Mouse (Mus musculus): ENCODE data around the gene Fev. TPM values are rescaled to one million over a fixed set of nuclear protein-coding genes. Genes with fewer than 3 reads are reported as not detected.

Fev gene
- polyA plus RNA-seq, 2 experiments = 0.03 to 0.09 TPM

DNA sequence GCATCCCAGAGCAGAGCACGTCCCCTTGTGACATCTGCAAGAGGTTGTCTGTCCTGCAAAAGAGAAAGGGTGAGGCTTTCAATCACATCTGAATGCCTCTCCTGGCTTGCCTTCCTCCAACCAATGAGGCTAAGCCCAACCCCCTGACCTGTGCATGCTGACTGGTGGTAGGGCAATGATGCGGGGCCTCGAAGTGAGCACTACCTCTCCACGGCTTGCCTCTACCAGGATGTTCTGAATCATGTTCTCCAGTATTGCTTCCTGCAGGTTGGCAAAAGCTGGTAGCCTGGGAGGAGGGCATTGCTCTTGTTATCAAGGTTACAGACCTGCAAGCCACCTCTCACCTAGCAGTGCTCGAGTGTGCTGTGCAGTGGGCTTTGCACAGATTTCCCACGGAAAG, 17.0 kb upstream of the Fev start:
- DNase-seq (ENCODE audit: low read depth in 3 of 3, low spot score in 3 of 3) (no peak), ATAC-seq (ENCODE audit: insufficient read depth) (no peak)
- Histone ChIP-seq H3K4me1 (replicated peaks; ENCODE audit: control insufficient read depth in 2 of 2, insufficient read depth in 2 of 2, low read length in 1 of 2) (no peaks in the 10 kb centered on the region), H3K27ac (no peak overlapping the region), H3K4me3 (ENCODE audit: insufficient read depth in 1 of 2, low read depth in 2 of 2, low read length in 2 of 2) (no peak overlapping the region), H3K36me3 (replicated peaks; ENCODE audit: control insufficient read depth, insufficient read depth, low read depth) (no peaks in the 10 kb centered on the region), H3K9ac (replicated peaks) (no peak overlapping the region), H3K9me3 (ENCODE audit: control insufficient read depth, low read length) (no peaks in the 10 kb centered on the region), H3K27me3 (ENCODE audit: control insufficient read depth, insufficient read depth, low read length) (peaks cover 29% of the 10 kb centered on the region), H3K4me2 (ENCODE audit: low read depth) (no peak overlapping the region)
- 21% methylated on average over 6 of the region's 6 CpGs for WGBS (ENCODE audit: insufficient replicate concordance)
- TF ChIP-seq CTCF (IDR thresholded peaks at IDR 0.05; ENCODE audit: low read depth) (no peak), EP300 (IDR thresholded peaks at IDR 0.05; ENCODE audit: low read depth) (no peak)

DNA sequence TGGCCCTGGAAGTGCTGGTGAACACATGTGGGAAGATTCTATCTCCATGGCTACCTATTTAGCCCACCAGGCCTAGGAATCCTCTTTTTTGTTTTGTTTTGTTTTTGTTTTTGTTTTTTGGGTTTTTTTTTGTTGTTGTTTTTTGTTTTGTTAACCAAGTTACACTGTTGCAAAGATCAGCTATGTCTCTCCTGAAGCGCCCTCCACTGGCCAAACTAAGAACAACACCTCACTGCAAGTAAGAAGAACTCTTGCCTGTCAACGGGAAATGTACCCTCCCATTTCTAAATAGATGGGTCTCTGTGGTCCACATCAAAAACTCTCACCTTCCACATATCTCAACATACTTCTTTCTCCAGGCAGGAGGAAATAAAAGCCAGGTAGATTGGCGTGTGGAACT, 16.5 kb upstream of the Fev start:
- Histone ChIP-seq H3K4me3 (ENCODE audit: insufficient read depth in 1 of 2, low read depth in 2 of 2, low read length in 2 of 2) (no peak overlapping the region), H3K9me3 (ENCODE audit: control insufficient read depth, low read length) (no peaks in the 10 kb centered on the region), H3K27me3 (ENCODE audit: control insufficient read depth, insufficient read depth, low read length) (peaks cover 29% of the 10 kb centered on the region), H3K4me1 (replicated peaks; ENCODE audit: control insufficient read depth in 2 of 2, insufficient read depth in 2 of 2, low read length in 1 of 2) (no peaks in the 10 kb centered on the region), H3K27ac (no peak overlapping the region), H3K4me2 (ENCODE audit: low read depth) (no peak overlapping the region), H3K36me3 (replicated peaks; ENCODE audit: control insufficient read depth, insufficient read depth, low read depth) (no peaks in the 10 kb centered on the region), H3K9ac (replicated peaks) (no peak overlapping the region)
- DNase-seq (ENCODE audit: low read depth in 3 of 3, low spot score in 3 of 3) (peak; percentile 17 to 22 (median 20)), ATAC-seq (ENCODE audit: insufficient read depth) (no peak)
- WGBS (ENCODE audit: insufficient replicate concordance) = 3% methylated on average over 3 of the region's 3 CpGs
- TF ChIP-seq CTCF (IDR thresholded peaks at IDR 0.05; ENCODE audit: low read depth) (peak; percentile 44; the same call in 1 of the 2 replicates), EP300 (IDR thresholded peaks at IDR 0.05; ENCODE audit: low read depth) (no peak)

DNA sequence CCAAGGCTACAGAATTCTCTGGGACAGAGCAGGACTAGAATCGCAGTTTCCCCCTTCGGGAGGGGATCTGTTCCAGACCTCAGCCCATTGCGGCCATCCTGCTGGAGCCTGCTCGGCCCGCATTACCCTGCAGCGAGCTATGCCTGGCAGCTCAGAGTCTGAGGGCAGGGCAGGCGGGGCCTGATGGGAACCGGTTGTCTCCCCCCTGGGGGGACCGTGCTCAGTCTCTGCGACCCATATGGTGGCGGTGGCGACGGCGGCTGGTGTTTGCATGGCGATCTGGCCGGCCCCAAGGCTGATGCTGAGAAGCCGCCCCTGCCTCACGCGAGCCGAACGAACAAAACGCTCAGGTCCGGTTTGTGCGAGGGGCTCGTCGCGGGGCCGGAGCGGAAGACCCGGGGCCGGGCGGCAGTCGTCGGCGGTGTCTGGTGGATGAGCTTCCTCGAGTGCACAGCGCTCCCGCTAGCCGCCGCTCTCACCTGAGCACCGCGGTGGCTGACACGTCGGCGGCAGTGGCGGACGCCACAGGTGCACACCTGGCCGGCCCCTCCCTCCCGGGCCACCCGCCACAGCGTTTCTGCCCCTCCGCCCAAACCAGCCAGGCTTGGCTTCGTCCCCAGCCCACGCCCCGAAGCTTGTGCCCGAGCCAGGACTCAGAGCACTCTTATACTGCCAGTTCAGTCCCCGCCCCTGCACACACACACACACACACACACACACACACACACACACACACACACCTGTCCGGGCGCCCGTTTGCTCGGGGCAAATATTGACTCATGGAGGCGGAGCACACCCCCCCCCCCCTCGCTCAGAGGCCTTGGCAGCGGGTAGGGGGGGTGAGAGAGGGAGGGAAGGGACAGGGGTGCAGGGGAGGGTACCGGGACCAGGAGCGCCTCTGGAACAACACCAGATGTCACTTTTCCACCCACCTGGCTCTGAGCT, 15.4 kb upstream of the Fev start:
- TF ChIP-seq EP300 (IDR thresholded peaks at IDR 0.05; ENCODE audit: low read depth) (no peak), CTCF (IDR thresholded peaks at IDR 0.05; ENCODE audit: low read depth) (no peak)
- peak overlapping the region in 1 of 2 experiments; percentile 26; a peak in 2 of 4 replicates for H3K4me3 ChIP-seq (ENCODE audit: insufficient read depth in 1 of 2, low read depth in 2 of 2, low read length in 2 of 2)
- H3K36me3 ChIP-seq (replicated peaks; ENCODE audit: control insufficient read depth, insufficient read depth, low read depth) = no peaks in the 10 kb centered on the region
- peak; percentile 61 for ATAC-seq (ENCODE audit: insufficient read depth)
- H3K4me2 ChIP-seq (ENCODE audit: low read depth) = peak overlapping the region; percentile 39
- 4% methylated on average over 62 of the region's 66 CpGs for WGBS (ENCODE audit: insufficient replicate concordance)
- no peak overlapping the region for H3K9ac ChIP-seq (replicated peaks)
- no peak overlapping the region for H3K27ac ChIP-seq
- H3K27me3 ChIP-seq (ENCODE audit: control insufficient read depth, insufficient read depth, low read length) = peaks cover 29% of the 10 kb centered on the region
- no peaks in the 10 kb centered on the region for H3K4me1 ChIP-seq (replicated peaks; ENCODE audit: control insufficient read depth in 2 of 2, insufficient read depth in 2 of 2, low read length in 1 of 2)
- DNase-seq (ENCODE audit: low read depth in 3 of 3, low spot score in 3 of 3) = peak in 1 of 3 experiments; percentile 12
- no peaks in the 10 kb centered on the region for H3K9me3 ChIP-seq (ENCODE audit: control insufficient read depth, low read length)

GRCm38 (mm10) chr1:74898656-74899431, 13.6 kb upstream of the Fev start:
- ATAC-seq (ENCODE audit: insufficient read depth) = no peak
- 5% methylated on average over 7 of the region's 10 CpGs for WGBS (ENCODE audit: insufficient replicate concordance)
- TF ChIP-seq EP300 (IDR thresholded peaks at IDR 0.05; ENCODE audit: low read depth) (no peak), CTCF (IDR thresholded peaks at IDR 0.05; ENCODE audit: low read depth) (no peak)
- H3K27me3 ChIP-seq (ENCODE audit: control insufficient read depth, insufficient read depth, low read length) = peaks cover 35% of the 10 kb centered on the region
- no peaks in the 10 kb centered on the region for H3K9me3 ChIP-seq (ENCODE audit: control insufficient read depth, low read length)
- no peak for DNase-seq (ENCODE audit: low read depth in 3 of 3, low spot score in 3 of 3)
- H3K4me3 ChIP-seq (ENCODE audit: insufficient read depth in 1 of 2, low read depth in 2 of 2, low read length in 2 of 2) = no peak overlapping the region
- no peak overlapping the region for H3K9ac ChIP-seq (replicated peaks)
- H3K27ac ChIP-seq = no peak overlapping the region
- no peaks in the 10 kb centered on the region for H3K36me3 ChIP-seq (replicated peaks; ENCODE audit: control insufficient read depth, insufficient read depth, low read depth)
- H3K4me1 ChIP-seq (replicated peaks; ENCODE audit: control insufficient read depth in 2 of 2, insufficient read depth in 2 of 2, low read length in 1 of 2) = no peaks in the 10 kb centered on the region
- no peak overlapping the region for H3K4me2 ChIP-seq (ENCODE audit: low read depth)

- no peak overlapping the region for H3K4me3 ChIP-seq (ENCODE audit: insufficient read depth in 1 of 2, low read depth in 2 of 2, low read length in 2 of 2)
- no peak for TF ChIP-seq EP300 (IDR thresholded peaks at IDR 0.05; ENCODE audit: low read depth)
- TF ChIP-seq CTCF (IDR thresholded peaks at IDR 0.05; ENCODE audit: low read depth) = no peak
- H3K9ac ChIP-seq (replicated peaks) = no peak overlapping the region
- H3K27ac ChIP-seq = no peak overlapping the region
- no peak for DNase-seq (ENCODE audit: low read depth in 3 of 3, low spot score in 3 of 3)
- no peak for ATAC-seq (ENCODE audit: insufficient read depth)
- H3K4me2 ChIP-seq (ENCODE audit: low read depth) = no peak overlapping the region
- H3K27me3 ChIP-seq (ENCODE audit: control insufficient read depth, insufficient read depth, low read length) = peaks cover 40% of the 10 kb centered on the region
- 7% methylated on average over 7 of the region's 7 CpGs for WGBS (ENCODE audit: insufficient replicate concordance)
- no peaks in the 10 kb centered on the region for H3K9me3 ChIP-seq (ENCODE audit: control insufficient read depth, low read length)
- no peaks in the 10 kb centered on the region for H3K36me3 ChIP-seq (replicated peaks; ENCODE audit: control insufficient read depth, insufficient read depth, low read depth)
- H3K4me1 ChIP-seq (replicated peaks; ENCODE audit: control insufficient read depth in 2 of 2, insufficient read depth in 2 of 2, low read length in 1 of 2) = no peaks in the 10 kb centered on the region
Observed at GRCm38 (mm10) chr1:74897976-74898375, 12.8 kb upstream of the Fev start.
